Mouse (Mus musculus): ENCODE data around the gene Gm21312. TPM values are rescaled to one million over a fixed set of nuclear protein-coding genes. Genes with fewer than 3 reads are reported as not detected.

Gm21312 gene
- total and polyA plus RNA-seq, 3 experiments: not detected

GRCm38 (mm10) chr10:104214527-104214926, 37.7 kb downstream of the Gm21312 start:
- Histone ChIP-seq H3K36me3 (ENCODE audit: control insufficient read depth in 1 of 2, insufficient read depth in 2 of 2, low read length in 2 of 2) (no peaks in the 10 kb centered on the region), H3K9me3 (replicated peaks; ENCODE audit: insufficient read depth, low read length) (no peaks in the 10 kb centered on the region), H3K4me3 (ENCODE audit: control insufficient read depth in 1 of 2, insufficient read depth in 1 of 2, low read depth in 2 of 2, low read length in 2 of 2) (no peak overlapping the region), H3K79me2 (ENCODE audit: control insufficient read depth, insufficient read depth, low read length, poor library complexity) (no peaks in the 10 kb centered on the region), H3K9ac (ENCODE audit: control insufficient read depth, low read depth, low read length, poor library complexity, severe bottlenecking) (no peak overlapping the region), H3K27ac (ENCODE audit: control insufficient read depth, low read depth, low read length) (no peak overlapping the region), H3K27me3 (ENCODE audit: control insufficient read depth in 1 of 2, insufficient read depth in 2 of 2, low read length in 2 of 2) (no peaks in the 10 kb centered on the region), H3K4me1 (ENCODE audit: control insufficient read depth in 1 of 2, insufficient read depth in 2 of 2, low read length in 2 of 2) (no peaks in the 10 kb centered on the region)
- no peak for TF ChIP-seq GABPA (IDR thresholded peaks at IDR 0.05; ENCODE audit: low read depth, low read length)
- no peak for TF ChIP-seq ELF1 (IDR thresholded peaks at IDR 0.05; ENCODE audit: low read depth, low read length)
- no peak for TF ChIP-seq UBTF (IDR thresholded peaks at IDR 0.05; ENCODE audit: borderline replicate concordance, insufficient read depth, low read depth, low read length)
- TF ChIP-seq JUND (IDR thresholded peaks at IDR 0.05; ENCODE audit: low read depth, low read length): no peak
- no peak for TF ChIP-seq CHD1 (IDR thresholded peaks at IDR 0.05; ENCODE audit: low read depth, low read length)
- no peak for TF ChIP-seq NRF1 (IDR thresholded peaks at IDR 0.05; ENCODE audit: insufficient read depth, low read depth, low read length, poor library complexity, severe bottlenecking)
- TF ChIP-seq TAL1 (IDR thresholded peaks at IDR 0.05; ENCODE audit: low read length): no peak
- TF ChIP-seq E2F4 (IDR thresholded peaks at IDR 0.05; ENCODE audit: borderline replicate concordance, low read depth, low read length): no peak
- no peak for TF ChIP-seq POLR2A (IDR thresholded peaks at IDR 0.05; ENCODE audit: control insufficient read depth in 1 of 2, insufficient read depth in 1 of 2, low read depth in 1 of 2, low read length in 2 of 2, poor library complexity in 1 of 2)
- TF ChIP-seq POLR2AphosphoS5 (IDR thresholded peaks at IDR 0.05; ENCODE audit: borderline replicate concordance, low read depth, low read length): no peak
- DNase-seq (ENCODE audit: low read depth, low spot score): no peak

- Histone ChIP-seq H3K4me1 (ENCODE audit: control insufficient read depth in 1 of 2, insufficient read depth in 2 of 2, low read length in 2 of 2) (no peaks in the 10 kb centered on the region), H3K9ac (ENCODE audit: control insufficient read depth, low read depth, low read length, poor library complexity, severe bottlenecking) (no peak overlapping the region), H3K36me3 (ENCODE audit: control insufficient read depth in 1 of 2, insufficient read depth in 2 of 2, low read length in 2 of 2) (no peaks in the 10 kb centered on the region), H3K79me2 (ENCODE audit: control insufficient read depth, insufficient read depth, low read length, poor library complexity) (no peaks in the 10 kb centered on the region), H3K4me3 (ENCODE audit: control insufficient read depth in 1 of 2, insufficient read depth in 1 of 2, low read depth in 2 of 2, low read length in 2 of 2) (no peak overlapping the region), H3K27ac (ENCODE audit: control insufficient read depth, low read depth, low read length) (no peak overlapping the region), H3K27me3 (ENCODE audit: control insufficient read depth in 1 of 2, insufficient read depth in 2 of 2, low read length in 2 of 2) (no peaks in the 10 kb centered on the region), H3K9me3 (replicated peaks; ENCODE audit: insufficient read depth, low read length) (no peaks in the 10 kb centered on the region)
- TF ChIP-seq MXI1 (IDR thresholded peaks at IDR 0.05; ENCODE audit: low read depth, low read length): no peak
- TF ChIP-seq ZKSCAN1 (IDR thresholded peaks at IDR 0.05; ENCODE audit: low read depth, low read length): no peak
- no peak for TF ChIP-seq CHD2 (IDR thresholded peaks at IDR 0.05; ENCODE audit: low read length)
- TF ChIP-seq E2F4 (IDR thresholded peaks at IDR 0.05; ENCODE audit: borderline replicate concordance, low read depth, low read length): no peak
- TF ChIP-seq MAZ (IDR thresholded peaks at IDR 0.05; ENCODE audit: low read depth, low read length): no peak
- no peak for TF ChIP-seq UBTF (IDR thresholded peaks at IDR 0.05; ENCODE audit: borderline replicate concordance, insufficient read depth, low read depth, low read length)
- no peak for TF ChIP-seq HCFC1 (IDR thresholded peaks at IDR 0.05; ENCODE audit: low read depth, low read length)
- TF ChIP-seq NRF1 (IDR thresholded peaks at IDR 0.05; ENCODE audit: insufficient read depth, low read depth, low read length, poor library complexity, severe bottlenecking): no peak
- no peak for TF ChIP-seq POLR2AphosphoS5 (IDR thresholded peaks at IDR 0.05; ENCODE audit: borderline replicate concordance, low read depth, low read length)
- TF ChIP-seq MEF2A (IDR thresholded peaks at IDR 0.05; ENCODE audit: extremely low read depth, insufficient replicate concordance, low read depth, low read length, poor library complexity, severe bottlenecking): no peak
- no peak for TF ChIP-seq ZNF384 (IDR thresholded peaks at IDR 0.05; ENCODE audit: low read depth, low read length)
- no peak for TF ChIP-seq ZC3H11A (IDR thresholded peaks at IDR 0.05; ENCODE audit: low read depth, low read length)
- TF ChIP-seq MAX (IDR thresholded peaks at IDR 0.05; ENCODE audit: low read length): no peak
- TF ChIP-seq CTCF (IDR thresholded peaks at IDR 0.05 in 2 of 3, conservative IDR thresholded peaks at IDR 0.05 in 1 of 3; ENCODE audit: control insufficient read depth in 1 of 3, insufficient read depth in 1 of 3, low read depth in 2 of 3, low read length in 3 of 3, poor library complexity in 1 of 3, severe bottlenecking in 1 of 3): no peak
- TF ChIP-seq GATA1 (IDR thresholded peaks at IDR 0.05; ENCODE audit: low read depth, low read length): no peak
- TF ChIP-seq SMC3 (IDR thresholded peaks at IDR 0.05; ENCODE audit: low read depth, low read length): no peak
- TF ChIP-seq USF1 (IDR thresholded peaks at IDR 0.05; ENCODE audit: low read depth, low read length): no peak
- no peak for TF ChIP-seq RCOR1 (IDR thresholded peaks at IDR 0.05; ENCODE audit: low read depth, low read length)
- no peak for TF ChIP-seq KAT2A (conservative IDR thresholded peaks at IDR 0.05; ENCODE audit: low read depth, low read length)
- TF ChIP-seq POLR2A (IDR thresholded peaks at IDR 0.05; ENCODE audit: control insufficient read depth in 1 of 2, insufficient read depth in 1 of 2, low read depth in 1 of 2, low read length in 2 of 2, poor library complexity in 1 of 2): no peak
- no peak for DNase-seq (ENCODE audit: low read depth, low spot score)
Measured at GRCm38 (mm10) chr10:104220303-104221021, 43.6 kb downstream of the Gm21312 start.

Data from MEL (cell line).